Comparison of ENCODE assay signal across 11 mouse cellular contexts in the genomic region with DNA sequence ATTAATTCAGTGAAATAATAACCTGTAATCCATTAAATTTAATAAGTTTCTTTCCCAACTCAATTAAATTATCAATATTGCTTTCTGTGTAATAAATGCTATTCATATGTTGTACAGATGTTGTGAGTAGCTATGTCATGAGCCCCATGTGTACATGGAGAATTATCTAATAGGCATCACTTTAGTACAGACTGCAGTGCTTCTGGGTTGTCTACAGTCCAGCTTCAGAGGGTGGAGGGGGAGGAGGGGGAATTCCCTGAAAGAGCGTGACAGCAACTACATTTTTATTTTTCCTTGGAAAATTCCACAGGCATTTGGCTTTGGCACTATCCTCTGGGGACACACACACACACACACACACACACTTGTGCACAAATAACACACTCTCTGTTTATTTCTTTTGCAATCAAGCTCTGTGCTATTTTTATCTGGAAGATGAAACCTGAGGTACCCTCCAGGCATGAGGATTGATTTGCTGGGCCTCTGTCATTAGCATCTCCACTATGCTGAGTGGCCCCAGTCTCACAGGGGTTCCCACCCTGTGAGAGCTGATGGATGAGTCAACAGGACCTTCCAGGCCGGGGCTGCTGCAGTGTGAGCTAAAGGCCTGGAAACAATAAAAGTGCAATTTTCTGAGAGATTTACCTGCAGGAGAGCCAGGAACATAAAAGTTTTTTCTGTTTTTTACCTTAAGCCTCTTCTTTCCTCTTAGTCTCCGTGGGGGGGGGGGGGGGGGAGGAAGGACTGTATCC. TPM values are rescaled to one million over a fixed set of nuclear protein-coding genes. Genes with fewer than 3 reads are reported as not detected.
DNase-seq lines count a peak whose midpoint lies in the region; ATAC-seq and TF ChIP-seq lines count a peak whose summit lies in the region.
"Had no signal": no experiment of that assay in that cellular context is flagged by ENCODE, and none has a peak within 500 bp of the region (broad histone marks: within the 10 kb centered on the region; RNA-seq: fewer than 3 reads in every experiment).

No protein-coding gene starts in this region.

- TF ChIP-seq EP300 in CH12.LX (IDR thresholded peaks at IDR 0.05; ENCODE audit: low read length): no peak

- H3K4me3 ChIP-seq in CH12.LX (replicated peaks in 1 of 3; ENCODE audit: low read depth in 2 of 3, low read length in 2 of 3, poor library complexity in 1 of 3): no peak overlapping the region
- H3K4me3 ChIP-seq: stomach, embryonic 15.5 days had no signal

- H3K27ac ChIP-seq in CH12.LX (ENCODE audit: insufficient read depth, low read depth): no peak overlapping the region
- H3K27ac ChIP-seq: liver, embryonic 14.5 days; stomach, embryonic 15.5 days had no signal

- no peaks in the 10 kb centered on the region for H3K79me2 ChIP-seq in CH12.LX (replicated peaks; ENCODE audit: control insufficient read depth, extremely low read depth, insufficient read depth, poor library complexity, severe bottlenecking)

- no peak for TF ChIP-seq POLR2A in CH12.LX (IDR thresholded peaks at IDR 0.05; ENCODE audit: low read depth, low read length)

- H3K9ac ChIP-seq in CH12.LX (ENCODE audit: insufficient read depth, low read depth): no peak overlapping the region
- H3K9ac ChIP-seq: liver, embryonic 14.5 days; stomach, embryonic 15.5 days had no signal

- H3K36me3 ChIP-seq in CH12.LX (replicated peaks in 1 of 2; ENCODE audit: control insufficient read depth in 1 of 2, insufficient read depth in 1 of 2, low read length in 1 of 2): no peaks in the 10 kb centered on the region
- H3K36me3 ChIP-seq: stomach, embryonic 15.5 days had no signal

- no peak overlapping the region for H3K4me2 ChIP-seq in CH12.LX (ENCODE audit: insufficient read depth, low read depth, poor library complexity, severe bottlenecking)
- H3K4me2 ChIP-seq: stomach, embryonic 15.5 days had no signal

- no peak for TF ChIP-seq CTCF in CH12.LX (conservative IDR thresholded peaks at IDR 0.05 in 1 of 2, IDR thresholded peaks at IDR 0.05 in 1 of 2; ENCODE audit: low read depth in 2 of 2, low read length in 2 of 2)

- no peaks in the 10 kb centered on the region for H3K27me3 ChIP-seq in CH12.LX (replicated peaks)
- H3K27me3 ChIP-seq: stomach, embryonic 15.5 days had no signal

- no peaks in the 10 kb centered on the region for H3K9me3 ChIP-seq in CH12.LX (replicated peaks; ENCODE audit: low read length)
- H3K9me3 ChIP-seq: stomach, embryonic 15.5 days had no signal

- H3K4me1 ChIP-seq in CH12.LX (ENCODE audit: control insufficient read depth in 1 of 2, insufficient read depth in 2 of 2): peaks cover 0 to 6% of the 10 kb centered on the region in 2 experiments; a peak in 1 of 4 replicates
- H3K4me1 ChIP-seq: stomach, embryonic 15.5 days had no signal

- dilution Hi-C loops in CH12.LX (cut with MboI; ENCODE audit: extremely low pct_ligation_motif_present, extremely low pct_unique_long_range_greater_than_20kb, low sequenced_read_pairs): no loop called here

- in situ Hi-C loops in CH12.LX (cut with MboI; ENCODE audit: low pct_ligation_motif_present, low pct_unique_long_range_greater_than_20kb, low sequenced_read_pairs): no loop called here

- ATAC-seq in erythroblast, adult 5-6 weeks (replicated peaks; ENCODE audit: low FRiP score, poor library complexity, severe bottlenecking): no peak
- ATAC-seq: CD4-positive, CD25-positive, alpha-beta regulatory T cell, adult 4 months had no signal

- DNase-seq in heart, adult 9 months (ENCODE audit: low spot score in 2 of 2): peak; percentile 4 to 15
- no peak for DNase-seq in heart, postnatal 4 days
- DNase-seq in CH12.LX (ENCODE audit: extremely low read depth): peak; percentile 6
- DNase-seq in forelimb bud, embryonic 11.5 days (ENCODE audit: low read depth, low spot score): peak; percentile 35
- peak; percentile 17 to 29 for DNase-seq in kidney, postnatal 36 days
- no peak for DNase-seq in cerebellum, adult 11-12 months
- DNase-seq in B cell, adult 2 months: no peak

- TF ChIP-seq RAD21 in CH12.LX (IDR thresholded peaks at IDR 0.05; ENCODE audit: low read depth, low read length): no peak

TF ChIP-seq in CH12.LX, 34 proteins besides CTCF, POLR2A, EP300 and RAD21:
- no peak for TF ChIP-seq USF1 (IDR thresholded peaks at IDR 0.05; ENCODE audit: low read depth, low read length)
- TF ChIP-seq UBTF (IDR thresholded peaks at IDR 0.05; ENCODE audit: low read depth, low read length): no peak
- TF ChIP-seq GABPA (IDR thresholded peaks at IDR 0.05; ENCODE audit: insufficient replicate concordance, low read depth, low read length): no peak
- no peak for TF ChIP-seq ETS1 (conservative IDR thresholded peaks at IDR 0.05; ENCODE audit: low read depth, low read length)
- TF ChIP-seq KAT2A (IDR thresholded peaks at IDR 0.05; ENCODE audit: insufficient replicate concordance, low read length): no peak
- no peak for TF ChIP-seq ZKSCAN1 (IDR thresholded peaks at IDR 0.05; ENCODE audit: borderline replicate concordance, low read depth, low read length)
- TF ChIP-seq MAFK (IDR thresholded peaks at IDR 0.05; ENCODE audit: insufficient replicate concordance, low read length): no peak
- no peak for TF ChIP-seq ZC3H11A (IDR thresholded peaks at IDR 0.05; ENCODE audit: low read depth, low read length)
- TF ChIP-seq MXI1 (IDR thresholded peaks at IDR 0.05; ENCODE audit: low read depth, low read length): no peak

RNA-seq across cellular contexts. Expression of a gene that starts 23.2 kb away (rescaled TPM):
- 10 to 100 TPM; 18.7 to 24.0 TPM for total RNA-seq in heart, postnatal 4 days (2021)
- 0.13 TPM in 1 of 2 replicates, not detected in the other for total RNA-seq in CH12.LX (2012; rRNA removed)
- 0.03 TPM in 2 replicates for total RNA-seq in CH12.LX (2014; rRNA removed)
- polyA plus RNA-seq in CH12.LX (2012; ENCODE audit: insufficient read length, low read depth): 0.04 and 0.05 TPM in 2 replicates
- total RNA-seq in erythroblast, adult 5-6 weeks (2015; ENCODE audit: low replicate concordance): not detected in 2 replicates
- total RNA-seq in erythroblast, adult 5-6 weeks (2017; ENCODE audit: low replicate concordance): 0.09 and 1.1 TPM in 2 replicates
- polyA plus RNA-seq: CD4-positive, CD25-positive, alpha-beta regulatory T cell, adult 4 months had no signal

Comparison
In these comparisons a context has a peak if more than half of its experiments do, and no peak if none do; other contexts are left out.
1. DNase-seq: peak in heart, adult 9 months (2 of 2), CH12.LX (single experiment), forelimb bud, embryonic 11.5 days (single experiment) and kidney, postnatal 36 days (2 of 2); none in heart, postnatal 4 days (single experiment), cerebellum, adult 11-12 months (single experiment) and B cell, adult 2 months (0 of 2).
2. RNA of a gene that starts 23.2 kb away (total RNA-seq): 18.7 to 24.0 TPM in heart, postnatal 4 days; 0.03 to 0.13 TPM in CH12.LX and 0.09 to 1.1 TPM in erythroblast, adult 5-6 weeks; every median in the first group is over 4 times any median in the second.